Mouse (Mus musculus) adrenal gland, postnatal 25 days (tissue): Measurements from ENCODE around the gene Lrrn3. TPM values are rescaled to one million over a fixed set of nuclear protein-coding genes. Genes with fewer than 3 reads are reported as not detected.

Experiments used
- DNase-seq: peaks from one replicate; pipeline ENCODE4 v3.0.0; 2021; ENCODE audit warnings: mixed read lengths
- total RNA-seq: library from RNA; stranded (reverse); gene quantifications from 2 replicates; pipeline ENCODE4 v1.2.3, GENCODE M21; 2021

The Lrrn3 gene
- total RNA-seq, 1 experiment from 2014 or later: 32.9 TPM

DNA sequence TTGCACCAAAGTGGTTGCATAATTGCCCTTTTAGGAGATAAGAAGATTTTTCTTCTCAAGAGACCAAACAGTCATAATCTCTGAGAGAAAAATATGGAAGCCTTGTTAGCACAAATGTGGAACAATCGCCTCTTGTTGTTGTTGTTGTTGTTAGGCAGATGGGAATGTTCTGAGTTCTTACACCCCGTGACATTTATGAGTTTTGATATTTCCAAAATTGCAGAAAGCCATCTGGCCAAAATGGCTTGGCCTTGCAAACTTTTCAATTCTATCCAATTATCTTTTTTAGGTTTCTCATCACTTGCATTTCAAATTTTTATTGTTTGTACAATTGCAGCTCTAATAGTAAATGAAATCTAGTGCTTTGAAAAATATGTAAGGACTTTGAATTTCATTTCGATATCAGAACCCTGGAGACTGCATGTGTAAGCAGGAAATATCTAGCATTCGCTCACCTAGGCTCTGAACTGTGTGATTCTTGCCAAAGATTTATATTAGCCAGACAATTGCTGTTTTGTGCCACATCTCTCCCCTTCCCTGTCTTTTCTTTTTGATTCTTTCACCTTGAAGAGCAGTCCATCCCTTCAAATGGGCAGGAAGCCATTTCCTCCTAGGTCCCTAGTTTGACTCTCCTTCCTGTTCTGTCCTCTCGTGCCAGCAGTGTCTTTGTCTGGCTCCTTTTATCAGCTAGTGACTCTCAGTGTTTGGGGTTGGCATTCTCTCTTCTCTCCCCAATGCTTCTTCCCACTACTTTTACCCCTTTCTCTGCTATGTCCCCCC, 49.8 kb downstream of the Lrrn3 start:
- no peak for DNase-seq

DNA sequence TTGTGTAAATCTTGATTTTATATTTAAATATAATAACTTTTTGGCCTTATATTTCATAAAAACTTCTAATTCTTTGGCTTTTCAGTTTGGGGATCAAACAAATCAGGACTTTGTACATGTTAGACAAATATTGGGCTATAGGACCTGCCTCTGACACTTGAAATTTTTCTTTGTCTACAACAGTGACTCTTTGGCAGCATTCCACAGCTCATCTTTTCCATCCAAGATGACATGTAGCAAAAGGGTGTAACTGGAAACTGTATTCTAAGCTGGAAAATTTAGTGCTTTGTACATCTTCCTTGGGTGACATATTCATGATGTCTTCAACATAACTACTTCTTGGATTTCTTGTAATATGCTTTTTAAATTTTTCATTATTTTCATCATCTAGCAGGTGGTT, 57.4 kb downstream of the Lrrn3 start:
- DNase-seq: no peak

DNA sequence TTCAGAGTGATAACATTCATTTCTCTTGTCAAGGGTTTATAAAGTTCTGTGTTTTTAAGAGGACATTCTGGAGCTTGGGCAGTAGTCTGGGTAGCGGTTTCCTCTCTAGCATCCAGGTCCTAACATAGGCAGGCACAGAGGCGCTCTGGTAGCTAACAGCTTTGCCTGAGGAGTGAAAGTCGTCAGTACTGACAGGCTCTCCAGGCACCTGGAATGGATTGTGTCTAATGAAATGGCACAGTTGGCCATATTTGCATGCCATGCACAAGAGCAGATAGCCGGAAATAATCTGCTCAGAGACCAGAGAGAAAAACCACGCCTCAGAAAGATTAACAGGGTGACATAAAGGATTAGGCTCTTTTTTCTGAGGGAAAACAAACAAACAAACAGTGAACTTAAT, 58.8 kb downstream of the Lrrn3 start:
- no peak for DNase-seq

DNA sequence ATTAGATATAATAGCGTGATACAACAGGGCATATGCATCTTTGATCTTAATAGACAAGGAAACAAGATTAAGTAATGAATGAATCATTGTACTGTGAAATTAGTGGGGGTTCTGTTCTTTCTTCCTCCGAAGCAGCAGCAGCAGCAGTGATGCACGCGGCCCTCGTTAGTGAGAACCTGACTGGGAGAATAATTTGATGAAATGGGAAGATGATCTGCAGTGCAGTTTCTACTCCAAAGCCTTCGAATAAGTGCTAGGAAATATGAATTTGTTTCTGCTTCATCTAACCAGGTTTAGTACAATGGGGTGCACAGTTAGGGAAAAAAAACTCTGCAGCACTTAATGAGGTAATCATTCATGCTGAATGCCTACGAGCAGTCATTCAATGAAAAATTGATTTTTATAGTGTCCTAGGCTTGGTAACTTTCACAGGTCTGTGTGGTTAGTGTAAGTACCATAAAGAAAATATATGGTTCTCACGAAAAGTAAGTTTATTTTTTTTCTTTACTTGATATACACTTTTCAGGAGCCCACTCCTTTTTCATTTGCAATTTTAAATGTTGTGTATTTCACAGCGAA, 61.0 kb downstream of the Lrrn3 start:
- DNase-seq: no peak

DNA sequence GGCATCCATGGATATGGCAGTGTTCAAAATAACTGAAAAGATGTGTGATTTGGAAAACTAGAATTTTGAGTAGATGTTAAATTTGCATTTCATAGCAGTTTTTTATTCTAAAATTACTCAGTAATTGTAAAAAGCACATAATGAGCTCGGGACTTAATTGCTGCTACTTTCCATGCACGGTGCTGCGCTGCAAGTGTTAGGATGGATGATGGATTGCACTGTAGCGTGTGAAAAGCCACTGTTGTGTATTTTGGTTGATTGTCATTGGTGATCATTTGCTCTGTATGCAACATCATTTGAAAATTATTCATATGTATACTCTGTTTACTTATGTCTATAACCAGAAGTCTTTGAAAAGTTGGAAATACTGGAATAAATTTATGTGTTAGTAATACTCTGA, 68.3 kb downstream of the Lrrn3 start:
- no peak for DNase-seq

DNA sequence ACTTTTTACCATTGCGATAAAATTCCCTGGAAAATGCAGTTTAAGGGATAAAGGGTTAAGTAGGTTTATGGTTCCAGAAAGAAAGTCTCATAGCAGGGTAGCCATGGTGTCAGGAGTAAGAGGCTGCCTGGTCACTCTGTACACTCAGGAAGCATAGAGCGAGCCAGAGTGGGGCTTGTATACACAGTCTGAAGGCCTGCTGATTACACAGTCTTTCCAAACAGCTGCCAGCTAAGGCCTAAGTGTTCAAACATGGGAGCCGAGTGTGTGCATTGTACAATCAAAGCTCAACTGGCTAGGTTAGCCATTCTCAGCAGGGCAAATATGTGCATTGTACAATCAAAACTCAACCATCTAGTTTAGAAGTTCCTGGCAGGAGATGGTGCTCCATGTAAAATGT, 69.1 kb downstream of the Lrrn3 start:
- DNase-seq: no peak

DNA sequence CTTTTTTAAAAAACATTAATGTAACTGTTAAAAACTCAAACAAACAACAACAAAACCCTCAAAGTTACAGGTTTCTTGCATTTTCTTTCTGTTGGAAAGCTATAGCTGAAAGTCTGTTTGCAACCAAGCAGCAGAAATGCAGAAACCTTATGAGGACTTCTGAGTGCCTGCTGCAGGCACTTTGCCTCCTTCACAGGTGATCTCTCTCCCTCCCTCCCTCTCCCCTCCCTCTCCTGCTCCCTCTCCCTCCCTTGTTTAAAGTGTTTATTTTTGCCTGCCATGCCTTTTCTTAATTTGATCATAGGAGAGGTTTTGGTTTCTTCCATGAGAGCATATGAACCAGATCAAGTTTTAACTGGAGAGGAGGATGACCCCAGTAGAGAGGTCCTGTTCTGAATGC, 69.6 kb downstream of the Lrrn3 start:
- DNase-seq: no peak

DNA sequence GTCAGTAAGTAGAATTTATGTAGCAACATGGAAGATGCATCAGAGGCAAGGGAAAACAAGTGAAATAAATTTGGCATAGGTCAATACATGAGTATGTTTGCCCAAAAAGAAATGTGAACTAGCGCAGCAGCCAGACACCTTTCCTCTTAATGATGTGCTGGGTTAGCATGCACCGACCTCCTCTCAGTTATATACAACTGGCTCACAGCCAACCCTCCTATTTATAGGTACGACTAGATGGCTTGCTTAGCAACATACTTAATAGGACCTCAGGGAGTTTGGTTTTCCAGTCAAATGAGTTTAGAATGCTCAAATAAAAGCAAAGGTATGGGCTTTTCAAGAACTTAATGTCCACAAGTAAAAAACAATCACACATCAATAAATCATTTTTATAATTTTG, 76.8 kb downstream of the Lrrn3 start:
- DNase-seq: no peak

DNA sequence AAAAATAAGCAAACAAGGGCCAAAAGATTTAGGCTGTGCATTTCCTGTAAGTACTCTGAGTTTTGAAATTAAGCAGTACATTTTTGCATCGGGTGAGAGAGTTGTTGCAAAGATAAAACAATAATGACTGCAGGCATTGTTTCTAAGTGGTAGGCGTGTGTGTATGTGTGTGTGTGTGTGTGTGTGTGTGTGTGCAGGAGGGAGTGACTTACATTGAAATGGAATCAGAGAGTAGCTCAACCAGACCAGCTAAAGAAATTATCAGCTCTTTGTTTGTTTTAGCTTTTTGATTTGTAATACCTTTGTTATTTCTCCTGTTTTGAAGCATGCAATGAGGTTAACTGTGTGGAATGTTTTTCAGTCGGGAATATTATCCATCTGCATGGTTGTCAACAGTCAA, 84.3 kb downstream of the Lrrn3 start:
- no peak for DNase-seq
